Mouse (Mus musculus) E14TG2a.4 (cell line): ENCODE data around the gene Agbl2.

Experiments used
- CTCF ChIP-seq: conservative IDR thresholded peaks from 2 replicates; pipeline ENCODE4 v1.5.1; 2014; ENCODE audit warnings: low read length
- NANOG ChIP-seq: IDR thresholded peaks from 2 replicates; pipeline ENCODE4 v1.6.1; 2014; ENCODE audit warnings: borderline replicate concordance, low read length, mixed read lengths
- POU5F1 ChIP-seq: IDR thresholded peaks from 2 replicates; pipeline ENCODE4 v1.6.1; 2014; ENCODE audit warnings: low read length, borderline replicate concordance

- no peak for TF ChIP-seq POU5F1
- no peak for TF ChIP-seq CTCF
- TF ChIP-seq NANOG, result no peak
These were observed 65.1 kb downstream of the Agbl2 start for GRCm38 (mm10) chr2:90847681-90848050.
